Mouse (Mus musculus) kidney, adult 8-10 months (tissue): ENCODE results near the gene Ano6.

Source experiments
- DNase-seq, 2 experiments: peaks; one replicate each; pipeline ENCODE4 v3.0.0; 2022

Ano6 gene

DNA sequence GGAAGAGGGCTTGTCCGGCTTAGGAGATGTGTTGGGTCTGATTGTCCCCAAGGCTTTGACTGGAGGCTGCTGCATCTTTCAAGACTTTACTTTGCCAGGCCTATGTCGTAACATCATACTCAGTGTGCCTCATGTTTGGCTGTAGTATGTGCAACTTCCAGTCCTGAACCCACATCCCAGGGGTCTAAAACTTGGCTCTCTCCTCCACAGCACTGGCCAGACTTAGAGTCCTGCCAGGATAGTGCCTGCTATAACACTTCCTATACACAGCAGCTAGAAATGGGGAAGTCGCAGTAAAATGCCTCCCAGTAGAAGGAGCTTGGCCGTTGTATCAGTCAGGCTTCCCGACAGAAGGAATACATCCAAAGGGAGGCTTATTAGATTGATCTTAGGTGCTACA lies 21.9 kb upstream of the Ano6 start:
- no peak for DNase-seq

DNA sequence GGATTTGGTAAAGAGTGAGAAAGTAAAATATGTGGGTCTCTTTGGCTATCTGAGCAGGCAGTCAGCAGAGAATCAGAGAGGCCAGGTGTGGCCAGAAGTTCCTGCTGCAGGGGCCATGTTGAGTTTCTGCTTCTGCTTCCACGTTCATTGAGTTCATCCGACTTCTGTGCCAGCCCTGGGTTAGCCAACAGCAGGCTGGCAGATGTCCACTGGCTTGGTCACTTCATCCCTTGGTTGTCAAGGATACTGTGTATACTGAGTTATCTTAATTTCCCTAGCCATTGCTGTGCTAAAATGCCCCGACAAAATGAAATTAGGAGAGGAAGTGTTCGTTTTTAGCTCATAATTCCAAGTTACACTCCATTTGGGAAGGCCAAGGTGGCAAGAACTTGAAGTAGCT lies 21.1 kb upstream of the Ano6 start:
- no peak for DNase-seq

DNA sequence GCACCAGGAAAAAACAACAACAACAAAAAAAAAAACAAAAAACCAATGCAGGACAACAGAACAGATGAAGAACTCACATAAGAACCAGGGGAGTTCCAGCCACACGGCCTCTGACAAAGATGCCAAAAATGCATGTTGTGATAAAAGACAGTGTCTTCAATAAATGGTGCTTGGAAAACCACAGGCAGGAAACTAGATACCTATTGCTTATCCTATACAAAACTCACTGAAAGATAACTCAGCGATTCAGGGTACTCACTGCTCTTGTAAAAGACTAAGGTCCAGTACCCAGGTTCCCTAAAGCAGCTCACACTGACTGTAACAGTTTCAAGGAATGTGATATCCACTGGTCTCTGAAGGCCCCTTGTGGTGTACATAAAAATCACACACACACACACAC lies 20.3 kb upstream of the Ano6 start:
- no peak for DNase-seq

DNA sequence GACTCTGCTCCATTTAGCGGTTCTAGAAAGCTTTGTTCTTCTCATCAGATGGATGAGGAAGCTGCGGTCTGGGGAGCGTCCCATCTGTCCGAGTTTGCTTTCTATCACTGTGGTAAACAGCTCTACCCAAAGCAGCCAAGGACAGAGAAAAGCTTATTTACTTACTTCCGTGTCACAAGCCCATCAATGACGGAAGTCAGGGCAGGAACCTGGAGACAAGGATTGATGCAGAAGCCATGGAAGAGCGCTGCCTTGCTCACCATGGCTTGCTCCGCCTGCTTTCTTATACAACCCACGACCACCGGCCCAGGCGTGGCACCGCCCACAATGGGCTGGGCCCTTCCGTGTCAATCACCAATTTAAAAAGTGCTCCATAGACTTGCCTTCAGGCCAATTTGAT lies 18.3 kb upstream of the Ano6 start:
- no peak for DNase-seq

DNA sequence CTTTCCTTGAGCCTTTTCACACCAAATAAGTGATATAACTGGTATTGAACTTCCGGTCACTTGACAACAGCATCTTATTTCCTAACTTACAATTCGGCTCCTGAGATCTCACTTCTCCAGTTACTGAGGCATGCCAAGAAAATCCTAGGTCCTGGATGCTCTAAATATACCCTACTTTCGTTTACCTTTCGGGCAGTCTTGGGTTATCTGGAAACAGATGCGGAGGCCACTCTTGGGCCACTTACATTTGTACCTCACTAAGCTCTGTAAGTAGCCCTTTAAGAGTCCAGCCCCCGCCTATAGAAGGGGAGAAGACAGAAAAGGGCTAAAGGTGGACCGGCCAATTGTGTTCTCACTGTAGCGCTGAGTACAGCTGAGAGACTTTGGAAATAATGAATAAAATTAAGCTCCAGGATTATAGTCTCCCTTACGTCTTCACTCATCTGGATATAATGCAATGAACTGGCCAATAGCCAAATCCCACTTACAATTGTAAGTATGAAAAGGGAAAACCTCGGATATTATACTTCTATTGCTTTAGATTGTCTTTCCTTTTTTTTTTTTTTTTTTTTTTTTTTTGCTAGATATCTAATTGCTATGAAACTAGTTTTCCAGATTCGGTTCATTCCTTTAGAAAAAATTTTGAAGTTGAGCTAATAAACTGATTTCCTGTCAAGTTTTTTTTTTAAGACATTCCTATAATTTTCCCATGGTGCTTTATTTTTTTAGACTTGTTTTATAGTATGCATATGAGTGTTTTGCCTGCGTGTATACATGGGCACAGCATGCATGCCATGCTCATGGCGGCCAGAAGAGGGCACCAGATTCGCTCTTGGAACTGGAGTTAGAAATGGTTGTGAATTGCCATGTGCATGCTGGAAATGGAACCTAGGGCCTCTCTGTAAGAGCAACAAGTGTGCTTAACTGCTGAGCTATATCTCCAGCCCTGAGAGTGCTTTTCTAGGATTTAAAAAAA lies 17.5 kb upstream of the Ano6 start:
- DNase-seq, result peak; percentile 54 to 84

DNA sequence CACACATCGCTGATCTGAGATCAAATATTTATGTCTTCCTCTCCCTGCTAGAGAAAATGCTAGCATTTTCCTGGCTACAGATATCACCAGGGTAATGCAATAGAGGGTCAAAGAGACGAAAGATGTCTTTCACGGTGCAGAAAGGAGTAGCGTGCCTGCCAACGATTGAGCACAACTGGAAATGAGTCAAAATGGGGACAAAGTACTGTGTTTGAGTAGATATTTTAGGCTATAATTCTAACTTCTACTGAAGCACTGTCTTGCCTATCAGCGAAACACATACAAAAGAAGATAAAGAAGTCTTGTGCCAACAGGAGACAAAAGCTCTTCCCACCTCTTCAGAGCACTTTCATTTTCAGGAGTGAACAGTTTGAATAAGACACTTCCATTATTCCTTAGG lies 16.4 kb upstream of the Ano6 start:
- no peak for DNase-seq

DNA sequence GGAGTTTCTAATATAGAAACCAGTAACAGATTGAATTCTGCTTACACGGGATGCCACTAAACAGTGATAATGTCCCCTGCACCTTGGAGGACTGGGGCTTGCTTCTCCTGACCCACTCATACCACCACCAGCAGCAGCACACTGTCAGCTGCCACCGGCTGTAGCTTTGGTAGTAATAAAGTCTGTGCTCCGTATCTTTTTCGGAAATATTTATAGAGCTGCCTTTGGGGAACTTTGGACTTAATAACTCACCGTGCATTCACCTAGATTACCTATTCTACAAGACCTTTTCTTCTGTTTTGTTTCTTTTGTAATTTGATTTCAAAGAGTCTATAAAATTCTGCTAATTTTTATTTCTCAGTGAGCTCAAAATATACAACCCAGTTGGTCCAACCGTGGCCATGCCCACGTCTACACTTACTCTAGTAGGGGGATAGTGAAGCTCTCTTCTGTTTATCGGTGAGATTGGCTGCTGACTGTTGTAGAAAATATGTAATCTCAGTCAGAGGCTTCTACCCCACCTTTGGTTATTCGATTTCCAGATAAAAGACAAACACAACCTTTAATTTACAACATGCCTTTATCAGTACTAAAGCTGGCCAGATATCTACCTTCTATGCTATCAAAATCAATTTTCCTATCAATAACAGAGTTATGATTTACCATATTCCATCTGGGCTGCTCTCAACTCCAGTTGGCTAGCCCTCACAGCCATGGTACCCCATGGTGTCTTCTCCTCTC lies 15.8 kb upstream of the Ano6 start:
- DNase-seq, result peak in 1 of 2 experiments; percentile 29

DNA sequence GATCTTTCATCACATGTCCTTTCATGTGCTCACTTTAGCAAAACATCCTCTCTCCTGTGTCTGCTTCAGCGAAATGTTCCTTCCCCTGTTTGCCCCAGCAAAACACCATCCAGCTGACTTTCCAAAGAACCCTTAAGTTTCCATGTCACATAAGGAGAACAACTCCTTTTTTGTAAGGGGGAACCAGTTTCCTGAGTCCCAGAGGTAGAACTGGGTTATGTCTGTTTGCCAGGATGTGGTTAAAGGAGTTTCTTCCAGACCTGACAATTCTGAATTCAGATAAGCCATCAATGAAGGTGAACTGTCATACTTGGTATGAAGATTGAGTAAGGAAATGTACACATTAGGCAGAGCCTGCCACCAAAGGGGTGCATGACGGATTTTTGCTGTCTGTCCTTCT lies 12.9 kb upstream of the Ano6 start:
- no peak for DNase-seq

DNA sequence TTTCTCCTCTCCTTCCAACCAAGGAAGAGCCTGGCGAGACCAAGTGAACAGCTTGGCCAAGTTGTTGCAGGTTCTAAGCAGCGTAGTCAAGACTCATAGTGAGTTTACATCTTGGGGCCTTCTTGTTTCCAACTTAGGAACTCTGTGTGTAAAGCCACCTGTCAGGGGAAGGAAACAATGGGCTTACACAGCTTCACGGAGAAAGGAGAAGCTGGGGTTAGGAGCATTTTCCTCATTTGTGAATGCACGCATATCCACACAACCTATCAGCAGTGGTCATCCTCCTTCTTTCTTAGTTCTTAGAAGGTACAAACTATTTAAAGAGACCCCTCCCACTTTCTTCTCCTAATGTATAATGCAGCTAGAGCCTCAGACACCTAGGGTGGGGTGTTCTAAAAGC lies 11.9 kb upstream of the Ano6 start:
- no peak for DNase-seq

DNA sequence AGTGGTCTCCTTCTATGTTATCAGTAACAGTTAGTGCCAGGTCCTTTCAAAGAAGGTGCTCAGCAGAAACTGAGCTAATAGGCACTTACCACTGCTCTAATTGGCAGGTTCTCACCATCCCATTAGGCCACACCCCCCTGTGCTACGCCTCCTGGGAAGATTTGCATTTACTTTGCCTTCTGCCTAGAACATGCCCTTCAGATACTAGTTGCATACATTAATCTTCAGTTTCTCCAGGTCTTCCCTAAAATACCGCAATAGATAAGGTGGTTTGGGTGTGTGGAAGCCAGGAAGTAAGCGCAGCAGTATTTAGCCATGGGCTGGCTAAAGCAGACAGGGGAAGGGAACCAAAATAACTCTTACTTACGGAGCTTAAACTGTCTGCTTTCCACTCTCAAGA lies 4.0 kb upstream of the Ano6 start:
- no peak for DNase-seq

DNA sequence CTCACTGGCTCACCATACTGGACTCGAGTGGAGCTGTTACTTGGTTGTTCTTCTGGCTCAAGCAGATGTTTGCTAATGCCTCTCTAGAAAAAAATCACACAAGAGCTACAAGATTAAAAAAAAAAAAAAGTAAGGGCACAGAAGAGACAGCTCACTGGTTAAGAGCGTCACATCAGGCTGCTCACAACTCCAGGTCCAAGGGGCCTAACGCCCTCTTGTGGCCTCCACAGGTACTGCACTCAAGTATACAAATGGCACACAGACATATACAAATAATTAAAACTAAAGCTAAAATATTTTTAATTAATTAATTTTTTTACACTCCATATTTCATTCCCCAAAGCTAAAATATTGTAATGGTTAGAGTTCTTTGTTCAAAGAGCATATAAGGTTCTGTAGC lies 3.1 kb upstream of the Ano6 start:
- DNase-seq, result peak in 1 of 2 experiments; percentile 29

DNA sequence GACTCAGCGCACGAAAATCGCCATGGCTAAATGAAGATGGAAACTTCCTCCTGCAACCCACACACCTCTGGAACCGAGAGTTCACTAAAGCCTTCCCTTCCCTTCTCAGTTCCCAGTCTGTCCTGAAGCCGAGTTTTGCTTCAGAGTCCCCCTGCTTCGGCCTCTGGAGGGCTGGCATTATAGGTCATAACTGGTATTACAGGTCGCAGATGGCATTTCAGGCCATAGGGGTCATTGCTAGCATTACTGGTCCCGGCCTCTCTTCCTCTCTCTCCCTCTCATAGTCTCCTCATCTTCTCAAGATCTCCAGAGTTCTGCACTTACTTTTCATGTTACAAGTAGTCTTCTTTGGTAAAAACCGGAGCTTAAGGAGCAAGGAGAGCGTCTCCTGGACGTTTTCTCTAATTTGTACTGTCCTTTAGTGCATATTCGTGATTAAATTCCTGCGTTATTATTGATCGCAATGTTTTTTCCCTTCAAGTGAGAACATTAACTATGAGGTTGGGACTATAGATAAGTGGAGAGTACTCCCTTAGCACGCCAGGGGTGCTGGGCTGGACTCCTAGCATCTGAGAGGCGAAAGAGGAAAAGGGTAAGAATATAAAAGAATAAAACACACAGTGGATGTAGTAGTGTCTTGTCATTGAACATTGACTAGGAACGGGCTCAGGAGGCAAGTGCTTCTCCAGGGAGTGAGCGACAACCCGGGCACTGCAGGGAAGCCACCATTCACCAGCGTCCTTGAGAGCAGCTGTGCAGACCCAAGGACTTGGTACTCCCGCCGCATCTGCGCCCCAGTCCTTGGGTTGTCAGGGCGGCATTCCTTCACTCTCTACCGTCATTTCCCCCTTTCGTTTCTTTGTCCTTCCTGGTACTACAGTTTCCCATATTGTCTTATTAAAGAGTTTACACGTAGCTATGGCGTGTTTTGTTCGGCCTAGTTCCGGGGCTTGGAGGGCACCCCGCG lies 798 bp upstream of the Ano6 start:
- DNase-seq, result peak in 1 of 2 experiments; percentile 31

DNA sequence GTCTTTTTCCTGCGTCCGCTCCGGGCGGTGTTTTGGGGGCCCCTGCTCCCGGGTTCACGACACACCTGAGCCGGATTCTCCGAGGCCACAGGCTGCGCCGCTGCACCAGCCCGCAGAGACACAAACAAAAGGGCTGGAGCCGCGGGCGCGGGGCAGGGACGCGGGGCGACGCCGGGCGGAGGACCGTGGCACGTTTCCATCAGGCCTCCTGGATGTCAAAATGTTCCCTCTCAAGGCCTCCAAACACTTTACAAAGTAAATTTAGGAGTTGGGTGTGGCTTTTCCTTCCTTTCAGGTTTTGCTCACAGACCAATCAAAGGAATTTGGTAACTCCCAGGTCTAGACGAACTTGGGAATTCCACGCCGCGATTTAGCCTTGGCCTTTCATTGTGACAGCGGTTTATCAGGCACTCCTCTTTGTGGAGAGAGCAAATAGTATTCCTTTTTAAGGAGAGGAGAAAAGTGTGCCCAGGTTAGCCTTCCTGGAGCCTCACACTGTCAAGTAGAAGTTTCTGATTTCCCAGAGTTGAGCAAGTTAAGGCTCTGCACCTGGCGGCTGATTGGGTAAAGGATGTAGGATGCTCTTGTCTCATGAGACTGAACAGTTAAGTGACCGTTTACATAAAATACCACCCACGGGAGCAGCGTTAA lies 623 bp downstream of the Ano6 start:
- DNase-seq, result peak in 1 of 2 experiments; percentile 25

DNA sequence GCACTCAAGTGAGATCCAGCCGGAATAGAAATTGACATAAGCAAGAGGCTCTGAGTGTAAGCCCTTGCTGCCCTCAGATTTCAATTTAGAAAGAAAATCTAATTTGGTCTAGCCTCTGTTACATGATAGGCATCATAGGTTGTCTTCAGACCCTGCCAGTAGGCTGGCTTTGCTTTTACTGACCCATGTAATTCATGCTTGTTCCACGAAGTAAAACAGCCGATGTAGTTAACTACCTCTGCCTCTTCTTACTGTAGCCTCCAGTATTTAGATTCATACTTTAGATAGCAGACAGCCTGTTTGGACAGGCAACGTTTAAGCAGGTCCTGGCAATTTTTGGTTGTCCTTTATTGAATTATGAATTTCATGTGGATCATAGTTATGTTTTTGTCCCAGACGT lies 1.2 kb downstream of the Ano6 start:
- DNase-seq, result no peak

DNA sequence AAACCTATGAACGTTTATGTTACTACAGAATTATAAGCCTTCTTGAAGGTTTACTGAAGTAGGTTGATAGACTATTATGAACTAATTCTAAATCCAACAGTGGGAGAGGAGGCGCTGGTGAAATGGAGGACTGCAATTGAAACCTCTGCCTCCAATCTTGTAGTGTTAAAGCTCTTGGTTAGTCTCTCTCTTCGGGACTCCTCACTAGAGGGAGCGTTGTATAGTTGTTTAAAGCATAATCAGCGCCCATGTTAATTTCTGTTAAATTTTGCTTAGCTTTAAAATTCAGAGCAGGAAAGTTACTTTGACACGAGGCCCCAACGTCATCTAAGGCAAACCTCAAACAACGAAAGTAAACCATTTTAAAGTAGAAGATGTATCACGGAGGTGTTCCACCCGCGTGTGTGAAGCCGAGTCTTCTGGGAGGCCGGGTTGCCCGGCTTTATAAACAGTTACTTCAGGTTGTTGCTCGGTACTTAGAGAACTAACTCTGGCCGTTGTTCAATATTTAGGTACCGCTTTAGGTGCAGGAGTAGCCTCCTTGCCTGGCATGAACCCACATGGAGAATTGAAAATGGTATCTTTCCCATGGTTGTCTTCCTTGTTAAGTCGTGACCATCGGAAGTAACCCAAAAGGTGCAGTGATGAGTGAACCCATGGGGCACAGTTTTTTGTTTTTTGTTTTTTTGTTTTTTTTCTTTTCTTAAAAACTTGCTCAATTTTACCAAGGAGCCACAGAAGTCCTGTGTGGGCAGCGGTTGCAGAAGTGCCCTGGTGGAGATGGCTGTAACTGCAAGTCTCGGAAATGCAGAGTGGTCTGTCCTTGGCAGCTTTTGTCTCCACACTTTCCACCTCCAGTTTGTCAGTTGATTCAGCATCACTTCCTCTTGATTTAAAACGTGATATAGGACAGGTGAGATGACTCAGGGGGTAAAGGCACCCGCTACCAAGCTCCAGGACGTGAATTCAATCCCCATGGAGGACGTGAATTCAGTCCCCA lies 1.9 kb downstream of the Ano6 start:
- DNase-seq, result no peak

DNA sequence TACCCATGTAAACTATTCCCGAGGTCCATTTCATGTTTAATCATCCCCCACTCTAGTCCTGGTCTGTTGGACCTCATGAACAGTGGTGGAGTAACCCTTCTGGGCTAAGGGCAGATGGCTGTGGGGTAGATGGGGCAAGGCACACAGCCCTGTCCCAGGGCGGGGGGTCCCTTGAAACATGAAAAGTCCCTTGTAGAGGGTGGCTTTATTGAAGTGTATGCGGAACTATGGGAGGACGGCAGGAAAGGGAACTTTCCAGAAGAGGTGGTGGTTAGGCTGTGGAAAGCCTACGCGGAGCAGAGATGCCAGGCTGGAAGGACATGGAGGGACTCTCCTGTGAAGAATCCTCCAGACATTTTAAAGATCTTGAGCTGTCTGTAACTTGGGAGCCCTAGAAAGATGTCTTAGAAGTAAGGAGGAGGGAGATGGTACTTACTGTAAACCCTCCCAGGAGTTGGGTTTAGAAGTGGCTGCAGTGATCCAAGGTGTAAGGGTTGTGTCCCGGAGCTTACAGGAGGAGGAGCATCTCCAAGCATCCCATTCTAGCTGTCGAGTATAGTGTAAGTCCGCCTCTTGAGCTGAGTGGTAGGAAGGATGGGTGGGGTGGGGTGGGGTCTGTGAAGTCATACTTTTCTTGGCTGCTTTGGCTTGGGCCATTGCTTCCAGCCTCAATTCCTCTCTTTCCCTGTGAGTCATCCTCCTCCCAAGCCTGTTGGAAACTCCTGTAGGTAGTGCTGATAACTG lies 3.3 kb downstream of the Ano6 start:
- no peak for DNase-seq

DNA sequence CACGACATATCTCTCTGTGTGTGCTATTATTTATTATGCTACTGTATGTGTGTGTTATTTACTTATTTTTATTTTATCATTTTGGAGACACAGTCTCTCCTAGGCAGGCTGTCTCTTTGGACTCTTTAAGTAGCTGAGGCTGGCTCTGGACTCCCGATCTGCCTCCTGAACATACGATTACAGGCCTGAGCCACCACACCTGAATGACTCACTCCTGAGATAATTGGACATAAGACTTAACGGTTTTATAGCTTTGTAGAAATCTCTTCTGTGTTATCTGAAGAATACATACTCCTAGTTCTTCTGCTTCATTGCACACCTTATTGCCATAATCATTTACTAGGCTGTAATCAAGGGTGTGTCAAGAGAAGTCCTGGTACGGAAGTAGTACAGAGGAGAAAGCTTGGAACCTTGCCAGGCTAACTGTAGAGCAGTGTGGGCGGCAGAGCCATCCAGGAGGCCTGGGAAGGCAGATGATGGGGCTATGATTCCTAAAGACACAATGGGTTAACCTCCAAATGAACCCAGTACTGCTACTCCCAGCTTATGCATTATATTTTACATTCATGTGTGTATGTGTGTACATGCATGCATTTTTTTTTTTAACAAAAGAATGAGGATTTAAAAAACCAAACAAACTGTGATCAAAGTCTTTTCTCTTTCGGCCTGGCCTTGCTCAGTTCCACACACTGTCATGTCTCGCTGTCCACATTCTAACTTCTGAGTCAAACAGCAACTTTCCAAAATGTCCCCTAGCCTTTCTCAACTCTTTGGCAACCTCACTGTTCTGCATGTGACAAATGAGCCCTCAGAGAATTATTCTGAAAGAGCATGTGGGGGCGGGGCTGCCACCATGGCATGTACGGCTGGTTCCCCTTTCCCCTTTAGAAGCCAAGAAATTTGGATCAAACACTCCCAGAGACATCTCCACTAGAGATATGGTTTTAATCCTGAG lies 4.2 kb downstream of the Ano6 start:
- peak in 1 of 2 experiments; percentile 17 for DNase-seq

DNA sequence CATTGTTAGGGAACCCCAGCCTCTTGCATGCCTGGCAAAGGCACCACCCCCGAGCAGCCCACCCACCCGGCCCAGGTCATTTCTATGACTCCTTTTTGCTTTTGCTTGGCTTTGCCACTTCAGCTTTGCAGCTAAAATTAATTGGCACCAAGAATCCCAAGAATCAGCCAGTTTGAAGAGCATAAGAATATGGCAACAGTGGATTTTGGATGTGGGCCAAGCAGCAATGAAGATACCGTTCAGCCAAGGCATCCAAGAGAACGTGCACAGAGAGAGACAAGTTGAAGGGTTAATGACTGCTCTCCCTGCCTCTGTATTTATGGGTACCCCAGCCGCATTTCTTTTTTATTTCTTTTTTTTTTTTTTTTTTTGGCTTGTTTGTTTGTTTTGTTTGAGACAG lies 5.4 kb downstream of the Ano6 start:
- DNase-seq, result no peak
